Mouse (Mus musculus) midbrain, postnatal 0 days (tissue): ENCODE measurements around the gene Tmco1. TPM values are rescaled to one million over a fixed set of nuclear protein-coding genes. Genes with fewer than 3 reads are reported as not detected.
A peak's percentile ranks its signal among the peaks of the same experiment; 100 is the strongest.

Source experiments
- ATAC-seq: fragments of 200-750 bp; cut with Nextera tagmentation; 2 replicates; pipeline ENCODE4 v1.8.0; 2017; ENCODE audit warnings: moderate number of reproducible peaks, mild to moderate bottlenecking, moderate TSS enrichment, moderate library complexity; ENCODE audit not compliant: low FRiP score
- DNase-seq: peaks from one replicate; pipeline ENCODE4 v3.0.0-alpha.2; 2015; ENCODE audit warnings: low spot score
- H3K27ac ChIP-seq: fragments of 300-500 bp; sonication (generic); 2 replicates; pipeline ENCODE4 v1.5.1; 2014; ENCODE audit warnings: low read depth, mild to moderate bottlenecking, low read length, mixed read lengths
- H3K27me3 ChIP-seq: fragments of 300-500 bp; sonication (generic); 2 replicates; pipeline ENCODE4 v1.6.1; 2014; ENCODE audit warnings: low read length, control low read depth, mixed read lengths; ENCODE audit not compliant: insufficient read depth
- H3K36me3 ChIP-seq: fragments of 300-500 bp; sonication (generic); 2 replicates; pipeline ENCODE4 v1.6.1; 2014; ENCODE audit warnings: low read length, control low read depth, mixed read lengths; ENCODE audit not compliant: insufficient read depth
- H3K4me1 ChIP-seq: fragments of 300-500 bp; sonication (generic); 2 replicates; pipeline ENCODE4 v1.6.1; 2014; ENCODE audit warnings: mild to moderate bottlenecking, control low read depth, antibody characterized with exemption, low read length, mixed read lengths; ENCODE audit not compliant: insufficient read depth
- H3K4me2 ChIP-seq: fragments of 300-500 bp; sonication (generic); 2 replicates; pipeline ENCODE4 v1.6.1; 2014; ENCODE audit warnings: low read depth, mild to moderate bottlenecking, low read length, mixed read lengths; ENCODE audit not compliant: poor library complexity, severe bottlenecking
- H3K4me3 ChIP-seq: fragments of 300-500 bp; sonication (generic); 2 replicates; pipeline ENCODE4 v1.5.1; 2014; ENCODE audit warnings: low read depth, mild to moderate bottlenecking, low read length, moderate library complexity
- H3K9ac ChIP-seq: fragments of 300-500 bp; sonication (generic); replicated peaks from 2 replicates; pipeline ENCODE4 v1.6.1; 2014; ENCODE audit warnings: mild to moderate bottlenecking, low read length, moderate library complexity, mixed read lengths; ENCODE audit not compliant: poor library complexity, severe bottlenecking
- H3K9me3 ChIP-seq: fragments of 300-500 bp; sonication (generic); 2 replicates; pipeline ENCODE4 v1.6.1; 2016; ENCODE audit warnings: low read length, control low read depth
- CTCF ChIP-seq: IDR thresholded peaks from 2 replicates; pipeline ENCODE4 v1.5.1; 2016; ENCODE audit warnings: antibody characterized with exemption, mild to moderate bottlenecking
- WGBS: fragments of 180-500 bp; shearing (Covaris S2); extraction: QIAGEN DNeasy Blood & Tissue Kit; methylation state at CpG from one replicate; pipeline ENCODE4 v1.1.7; 2014; 5-methylcytosine and 5-hydroxymethylcytosine counted together
- polyA plus RNA-seq: library from polyadenylated mRNA; unstranded; fragments of >200 nt; fragmentation: Nextera tagmentation; extraction: Ambion mirVana; gene quantifications from 2 replicates; pipeline ENCODE4 v1.2.1, GENCODE M21; 2015
- total RNA-seq: library from RNA; depleted of rRNA; stranded (reverse); fragments of >200 nt; gene quantifications from 2 replicates; pipeline ENCODE4 v1.2.3, GENCODE M21; 2014; rRNA removed

Gene Tmco1
- total RNA-seq = 40.7 and 52.5 TPM in 2 replicates
- 74.4 and 74.9 TPM in 2 replicates for polyA plus RNA-seq

DNA sequence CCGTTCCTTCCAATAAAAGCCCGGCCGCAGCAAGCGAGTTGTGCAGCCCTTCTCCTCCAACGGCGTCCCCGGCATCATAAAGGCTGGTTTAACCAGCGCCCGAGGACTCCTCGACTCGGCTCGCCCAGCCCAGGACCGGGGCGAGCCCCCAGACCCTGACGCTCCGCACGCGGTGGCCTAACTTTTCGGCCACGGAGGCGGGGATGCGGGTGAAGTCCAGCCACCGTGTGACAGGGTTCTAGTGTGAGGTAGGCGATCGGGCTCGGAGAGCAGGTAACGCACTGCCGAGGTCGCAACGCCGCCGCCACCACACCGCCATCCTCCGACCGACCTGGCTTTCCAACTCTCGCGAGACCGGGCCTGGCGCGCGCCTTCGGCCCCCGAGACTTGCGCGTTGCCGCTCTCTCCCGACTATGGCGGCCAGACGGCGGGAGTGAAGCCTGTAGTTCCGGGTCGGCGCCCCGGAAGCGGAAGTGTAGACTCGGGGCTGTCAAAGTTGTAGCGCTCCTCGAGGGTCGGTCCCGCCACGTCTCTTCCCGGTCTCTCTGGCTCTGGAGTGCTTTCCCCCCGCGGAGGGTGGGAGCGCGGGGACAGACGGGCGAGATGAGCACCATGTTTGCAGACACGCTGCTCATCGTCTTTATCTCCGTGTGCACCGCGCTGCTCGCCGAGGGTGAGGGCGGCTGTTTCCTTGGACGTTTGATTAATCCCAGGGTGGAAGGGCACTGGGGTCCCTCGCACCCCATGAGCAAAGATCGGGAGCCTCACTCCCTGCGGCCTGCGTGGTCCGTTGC, at the start of gene Tmco1:
Gene Tmco1, plus strand, starts transcription at position 118 of the 794 bp plus-strand sequence.
- no peaks in the 10 kb centered on the region; the same call in 1 of the 2 replicates for H3K4me1 ChIP-seq
- peak; percentile 47 for TF ChIP-seq CTCF
- no peaks in the 10 kb centered on the region for H3K9me3 ChIP-seq
- DNase-seq (peak; percentile 98), ATAC-seq (peak; percentile 98)
- peak within 1 kb of the TSS; percentile 95 for H3K9ac ChIP-seq
- no peaks in the 10 kb centered on the region for H3K27me3 ChIP-seq
- H3K36me3 ChIP-seq = peaks cover 3% of the 10 kb centered on the region
- H3K4me2 ChIP-seq = peak within 1 kb of the TSS; percentile 81
- peak within 1 kb of the TSS; percentile 77 for H3K4me3 ChIP-seq
- peak within 1 kb of the TSS; percentile 96 for H3K27ac ChIP-seq
- under 1% methylated on average over 74 of the region's 82 CpGs for WGBS

DNA sequence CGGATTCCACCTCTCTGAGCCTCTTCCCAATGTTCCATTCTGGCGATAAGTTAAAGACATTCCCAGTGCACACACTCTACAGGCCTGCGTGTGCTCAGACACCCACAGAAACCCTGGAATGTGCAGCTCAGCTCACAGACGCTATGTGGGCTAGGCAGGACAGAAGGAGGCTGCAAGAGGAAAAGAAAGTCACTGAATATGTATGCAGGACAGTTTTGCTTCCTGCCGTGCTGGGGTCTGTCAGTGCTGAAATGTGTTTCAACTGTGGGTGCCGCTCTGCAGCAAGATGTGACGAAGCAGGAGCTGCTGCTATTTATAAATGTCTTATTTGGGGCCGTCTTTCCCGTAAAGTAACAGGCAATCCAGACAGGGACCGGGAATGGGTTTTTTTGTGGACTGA, 48.5 kb upstream of the Tmco1 start:
- TF ChIP-seq CTCF = no peak
- no peaks in the 10 kb centered on the region for H3K36me3 ChIP-seq
- DNase-seq (no peak), ATAC-seq (no peak)
- WGBS = 55% methylated on average over 10 of the region's 10 CpGs
- no peaks in the 10 kb centered on the region for H3K4me1 ChIP-seq
- H3K4me3 ChIP-seq = no peak overlapping the region
- no peak overlapping the region for H3K27ac ChIP-seq
- H3K9me3 ChIP-seq = no peaks in the 10 kb centered on the region
- no peak overlapping the region for H3K9ac ChIP-seq
- no peaks in the 10 kb centered on the region for H3K27me3 ChIP-seq
- H3K4me2 ChIP-seq = no peak overlapping the region

GRCm38 (mm10) chr1:167261750-167262149, 46.4 kb upstream of the Tmco1 start:
- no peak for TF ChIP-seq CTCF
- H3K4me2 ChIP-seq = no peak overlapping the region
- no peak overlapping the region for H3K9ac ChIP-seq
- ATAC-seq (no peak), DNase-seq (no peak)
- no peak overlapping the region for H3K4me3 ChIP-seq
- no peak overlapping the region for H3K27ac ChIP-seq
- no peaks in the 10 kb centered on the region for H3K4me1 ChIP-seq
- H3K9me3 ChIP-seq = no peaks in the 10 kb centered on the region
- H3K36me3 ChIP-seq = no peaks in the 10 kb centered on the region
- WGBS = 94% methylated on average over 11 of the region's 11 CpGs
- no peaks in the 10 kb centered on the region for H3K27me3 ChIP-seq

DNA sequence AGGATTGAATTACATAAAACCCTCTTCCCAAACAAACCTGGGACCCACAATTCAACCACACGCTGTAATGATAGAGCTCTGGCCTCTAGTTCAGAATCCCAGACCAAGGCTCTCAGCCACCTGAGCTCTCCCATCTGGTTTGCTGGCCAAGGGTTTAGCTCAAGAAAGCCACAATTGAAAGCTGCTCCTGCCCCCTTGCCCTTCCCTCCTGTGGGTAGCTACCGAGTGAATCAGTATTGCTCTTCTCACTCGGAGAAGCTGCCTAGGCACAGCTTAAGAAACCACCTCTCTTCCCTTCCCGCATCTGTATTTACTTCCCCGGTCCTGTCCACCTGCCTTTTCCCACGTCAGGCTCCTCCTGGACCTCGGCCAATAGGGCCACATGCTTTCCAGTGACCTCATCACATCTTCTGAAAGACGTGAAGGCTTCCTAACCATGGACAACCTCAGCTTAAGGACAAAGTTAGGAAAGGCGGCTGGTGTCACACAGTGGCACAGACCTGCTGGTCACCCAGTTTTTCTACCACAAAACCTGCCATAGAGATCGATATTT, 45.6 kb upstream of the Tmco1 start:
- no peak for ATAC-seq
- WGBS = 79% methylated on average over 10 of the region's 10 CpGs
- H3K27ac ChIP-seq = no peak overlapping the region

GRCm38 (mm10) chr1:167265366-167265765, 42.8 kb upstream of the Tmco1 start:
- ATAC-seq (no peak), DNase-seq (no peak)
- Histone ChIP-seq H3K4me2 (no peak overlapping the region), H3K27ac (no peak overlapping the region), H3K9ac (no peak overlapping the region), H3K9me3 (no peaks in the 10 kb centered on the region), H3K36me3 (no peaks in the 10 kb centered on the region), H3K4me1 (peaks cover 7% of the 10 kb centered on the region; the same call in 1 of the 2 replicates), H3K4me3 (no peak overlapping the region), H3K27me3 (no peaks in the 10 kb centered on the region)
- WGBS = 92% methylated on average over 4 of the region's 4 CpGs
- no peak for TF ChIP-seq CTCF

More for the DNA sequence above, 45.6 kb upstream of the Tmco1 start:
- Histone ChIP-seq H3K4me3 (no peak overlapping the region), H3K9ac (no peak overlapping the region), H3K4me2 (no peak overlapping the region), H3K4me1 (no peaks in the 10 kb centered on the region), H3K9me3 (no peaks in the 10 kb centered on the region), H3K36me3 (no peaks in the 10 kb centered on the region), H3K27me3 (no peaks in the 10 kb centered on the region)
- DNase-seq = no peak
- TF ChIP-seq CTCF = no peak

- H3K4me2 ChIP-seq = no peak overlapping the region
- no peak overlapping the region for H3K9ac ChIP-seq
- TF ChIP-seq CTCF = no peak
- H3K27me3 ChIP-seq = no peaks in the 10 kb centered on the region
- no peak for ATAC-seq
- H3K9me3 ChIP-seq = no peaks in the 10 kb centered on the region
- H3K36me3 ChIP-seq = no peaks in the 10 kb centered on the region
- H3K27ac ChIP-seq = no peak overlapping the region
- no peak overlapping the region for H3K4me3 ChIP-seq
- no peak for DNase-seq
- WGBS = 76% methylated on average over 3 of the region's 3 CpGs
- H3K4me1 ChIP-seq = peaks cover 17% of the 10 kb centered on the region
Measured at GRCm38 (mm10) chr1:167266720-167267119, 41.5 kb upstream of the Tmco1 start.
